Mouse (Mus musculus) MEL (cell line): Measurements from ENCODE around the gene Gria3. TPM values are rescaled to one million over a fixed set of nuclear protein-coding genes. Genes with fewer than 3 reads are reported as not detected.

Source experiments
- DNase-seq: peaks from one replicate; pipeline ENCODE4 v3.0.0; 2011; ENCODE audit warnings: low read depth, low spot score
- H3K27ac ChIP-seq: 2 replicates; pipeline ENCODE4 v1.5.1; 2012; ENCODE audit warnings: low read depth, mild to moderate bottlenecking, control low read depth, low read length, moderate library complexity; ENCODE audit not compliant: control insufficient read depth
- H3K27me3 ChIP-seq, 2 experiments: fragments of 150-350 bp in 1 of 2; sonication (generic) in 1 of 2; 2 replicates each; pipeline ENCODE4 v1.6.1; 2012; ENCODE audit warnings: low read length in 2 of 2, mild to moderate bottlenecking in 2 of 2, improper control_type of control experiment in 1 of 2, moderate library complexity in 1 of 2; ENCODE audit not compliant: insufficient read depth in 2 of 2, control insufficient read depth in 1 of 2
- H3K36me3 ChIP-seq, 2 experiments: 2 replicates each; pipeline ENCODE4 v1.6.1; 2012 to 2014; ENCODE audit warnings: low read length in 2 of 2, improper control_type of control experiment in 1 of 2, inconsistent platforms in 1 of 2, mild to moderate bottlenecking in 1 of 2; ENCODE audit not compliant: insufficient read depth in 2 of 2, control insufficient read depth in 1 of 2
- H3K4me1 ChIP-seq, 2 experiments: fragments of 150-350 bp in 1 of 2; sonication (generic) in 1 of 2; 2 replicates each; pipeline ENCODE4 v1.6.1; 2012; ENCODE audit warnings: low read length in 2 of 2, improper control_type of control experiment in 1 of 2, mild to moderate bottlenecking in 1 of 2; ENCODE audit not compliant: insufficient read depth in 2 of 2, control insufficient read depth in 1 of 2
- H3K4me3 ChIP-seq, 2 experiments: fragments of 150-350 bp in 1 of 2; sonication (generic) in 1 of 2; 2 replicates each; pipeline ENCODE4 v1.5.1; 2012; ENCODE audit warnings: low read depth in 2 of 2, low read length in 2 of 2, mild to moderate bottlenecking in 2 of 2, moderate library complexity in 2 of 2, control low read depth in 1 of 2, improper control_type of control experiment in 1 of 2; ENCODE audit not compliant: control insufficient read depth in 1 of 2, insufficient read depth in 1 of 2
- H3K79me2 ChIP-seq: 2 replicates; pipeline ENCODE4 v1.6.1; 2012; ENCODE audit warnings: mild to moderate bottlenecking, low read length, moderate library complexity; ENCODE audit not compliant: control insufficient read depth, poor library complexity, insufficient read depth
- H3K9ac ChIP-seq: 2 replicates; pipeline ENCODE4 v1.6.1; 2012; ENCODE audit warnings: low read depth, mild to moderate bottlenecking, control low read depth, low read length, moderate library complexity; ENCODE audit not compliant: control insufficient read depth, poor library complexity, severe bottlenecking
- H3K9me3 ChIP-seq: fragments of 150-350 bp; sonication (generic); replicated peaks from 2 replicates; pipeline ENCODE4 v1.6.1; 2012; ENCODE audit warnings: mild to moderate bottlenecking, low read length, improper control_type of control experiment, moderate library complexity; ENCODE audit not compliant: insufficient read depth
- BHLHE40 ChIP-seq: IDR thresholded peaks from 2 replicates; pipeline ENCODE4 v1.6.1; 2012; ENCODE audit warnings: low read depth, mild to moderate bottlenecking, inconsistent platforms, low read length, improper control_type of control experiment, borderline replicate concordance
- CHD1 ChIP-seq: IDR thresholded peaks from 2 replicates; pipeline ENCODE4 v1.6.1; 2012; ENCODE audit warnings: low read depth, mild to moderate bottlenecking, inconsistent platforms, low read length, improper control_type of control experiment
- CHD2 ChIP-seq: IDR thresholded peaks from 2 replicates; pipeline ENCODE4 v1.6.1; 2011; ENCODE audit warnings: low read length, improper control_type of control experiment
- CTCF ChIP-seq, 3 experiments: IDR thresholded peaks in 2 of 3; conservative IDR thresholded peaks in 1 of 3; 2 replicates each; pipeline ENCODE4 v1.5.1; 2011 to 2012; ENCODE audit warnings: low read length in 3 of 3, low read depth in 2 of 3, mild to moderate bottlenecking in 2 of 3, improper control_type of control experiment in 1 of 3, inconsistent platforms in 1 of 3, mixed read lengths in 1 of 3, moderate library complexity in 1 of 3; ENCODE audit not compliant: control insufficient read depth in 1 of 3, insufficient read depth in 1 of 3, poor library complexity in 1 of 3, severe bottlenecking in 1 of 3
- ELF1 ChIP-seq: IDR thresholded peaks from 2 replicates; pipeline ENCODE4 v1.6.1; 2014; ENCODE audit warnings: low read depth, mild to moderate bottlenecking, inconsistent platforms, low read length, improper control_type of control experiment, moderate library complexity
- EP300 ChIP-seq, 2 experiments: IDR thresholded peaks; 2 replicates each; pipeline ENCODE4 v1.6.1; 2011; ENCODE audit warnings: improper control_type of control experiment in 2 of 2, low read length in 2 of 2, low read depth in 1 of 2, mild to moderate bottlenecking in 1 of 2
- ETS1 ChIP-seq: IDR thresholded peaks from 2 replicates; pipeline ENCODE4 v1.6.1; 2012; ENCODE audit warnings: low read depth, mild to moderate bottlenecking, inconsistent platforms, low read length, improper control_type of control experiment, moderate library complexity
- GABPA ChIP-seq: IDR thresholded peaks from 2 replicates; pipeline ENCODE4 v1.6.1; 2012; ENCODE audit warnings: low read depth, mild to moderate bottlenecking, inconsistent platforms, low read length, improper control_type of control experiment, moderate library complexity
- HCFC1 ChIP-seq: IDR thresholded peaks from 2 replicates; pipeline ENCODE4 v1.6.1; 2012; ENCODE audit warnings: low read depth, mild to moderate bottlenecking, inconsistent platforms, low read length, improper control_type of control experiment, moderate library complexity
- JUND ChIP-seq: IDR thresholded peaks from 2 replicates; pipeline ENCODE4 v1.6.1; 2011; ENCODE audit warnings: low read depth, mild to moderate bottlenecking, improper control_type of control experiment, low read length
- MAFK ChIP-seq: IDR thresholded peaks from 2 replicates; pipeline ENCODE4 v1.6.1; 2011; ENCODE audit warnings: low read depth, mild to moderate bottlenecking, low read length, improper control_type of control experiment, borderline replicate concordance
- MAX ChIP-seq: IDR thresholded peaks from 2 replicates; pipeline ENCODE4 v1.6.1; 2011; ENCODE audit warnings: low read length, improper control_type of control experiment
- MAZ ChIP-seq: IDR thresholded peaks from 2 replicates; pipeline ENCODE4 v1.6.1; 2012; ENCODE audit warnings: low read depth, mild to moderate bottlenecking, inconsistent platforms, low read length, improper control_type of control experiment
- MYB ChIP-seq: IDR thresholded peaks from 2 replicates; pipeline ENCODE4 v1.6.1; 2011; ENCODE audit warnings: mild to moderate bottlenecking, low read depth, low read length, improper control_type of control experiment
- RCOR1 ChIP-seq: IDR thresholded peaks from 2 replicates; pipeline ENCODE4 v1.6.1; 2012; ENCODE audit warnings: low read depth, mild to moderate bottlenecking, inconsistent platforms, low read length, improper control_type of control experiment
- SIN3A ChIP-seq: IDR thresholded peaks from 2 replicates; pipeline ENCODE4 v1.6.1; 2012; ENCODE audit warnings: low read length, improper control_type of control experiment, inconsistent platforms
- SMC3 ChIP-seq: IDR thresholded peaks from 2 replicates; pipeline ENCODE4 v1.6.1; 2011; ENCODE audit warnings: low read depth, low read length, improper control_type of control experiment
- USF1 ChIP-seq: IDR thresholded peaks from 2 replicates; pipeline ENCODE4 v1.6.1; 2014; ENCODE audit warnings: low read depth, mild to moderate bottlenecking, inconsistent platforms, low read length, improper control_type of control experiment, moderate library complexity
- USF2 ChIP-seq, 2 experiments: IDR thresholded peaks; 2 replicates each; pipeline ENCODE4 v1.6.1; 2011 to 2012; ENCODE audit warnings: improper control_type of control experiment in 2 of 2, low read length in 2 of 2, borderline replicate concordance in 1 of 2, inconsistent platforms in 1 of 2, low read depth in 1 of 2, mild to moderate bottlenecking in 1 of 2; ENCODE audit not compliant: insufficient read depth in 1 of 2
- ZKSCAN1 ChIP-seq: IDR thresholded peaks from 2 replicates; pipeline ENCODE4 v1.6.1; 2012; ENCODE audit warnings: low read depth, mild to moderate bottlenecking, inconsistent platforms, low read length, improper control_type of control experiment, moderate library complexity
- ZMIZ1 ChIP-seq: IDR thresholded peaks from 2 replicates; pipeline ENCODE4 v1.6.1; 2012; ENCODE audit warnings: low read depth, mild to moderate bottlenecking, inconsistent platforms, low read length, improper control_type of control experiment, moderate library complexity
- ZNF384 ChIP-seq: IDR thresholded peaks from 2 replicates; pipeline ENCODE4 v1.6.1; 2012; ENCODE audit warnings: low read depth, mild to moderate bottlenecking, inconsistent platforms, low read length, improper control_type of control experiment
- polyA plus RNA-seq, 2 experiments: library from polyadenylated mRNA; stranded (reverse) in 1 of 2; unstranded in 1 of 2; fragments of >175 nt in 1 of 2; fragments of >200 nt in 1 of 2; gene quantifications; 2 replicates each; pipeline versions ENCODE4 v1.2.1 to v1.2.4; 2012; ENCODE audit warnings: low replicate concordance in 2 of 2, low read depth in 1 of 2; ENCODE audit not compliant: insufficient read length in 2 of 2, insufficient read depth in 1 of 2, missing spikeins in 1 of 2
- total RNA-seq: library from RNA; depleted of rRNA; stranded (reverse); fragments of 300-350 nt; gene quantifications from 2 replicates; pipeline ENCODE4 v1.2.3, GENCODE M21; 2012

The Gria3 gene
- total and polyA plus RNA-seq, 3 experiments: not detected

GRCm38 (mm10) chrX:41507959-41508358 is 107.3 kb downstream of the Gria3 start:
- Histone ChIP-seq H3K27me3 (no peaks in the 10 kb centered on the region), H3K9ac (no peak overlapping the region), H3K27ac (no peak overlapping the region), H3K79me2 (no peaks in the 10 kb centered on the region), H3K4me3 (no peak overlapping the region), H3K9me3 (no peaks in the 10 kb centered on the region), H3K4me1 (no peaks in the 10 kb centered on the region), H3K36me3 (no peaks in the 10 kb centered on the region)
- DNase-seq: no peak
- TF ChIP-seq SMC3: no peak
- TF ChIP-seq BHLHE40: no peak
- TF ChIP-seq ZMIZ1: no peak
- TF ChIP-seq ZKSCAN1: no peak
- TF ChIP-seq HCFC1: no peak
- no peak for TF ChIP-seq MAFK
- no peak for TF ChIP-seq CHD1
- TF ChIP-seq MAZ: no peak
- no peak for TF ChIP-seq CHD2
- TF ChIP-seq CTCF (IDR thresholded peaks at IDR 0.05 in 2 of 3, conservative IDR thresholded peaks at IDR 0.05 in 1 of 3; ENCODE audit: control insufficient read depth in 1 of 3, insufficient read depth in 1 of 3, low read depth in 2 of 3, low read length in 3 of 3, poor library complexity in 1 of 3, severe bottlenecking in 1 of 3): no peak
- TF ChIP-seq EP300 (IDR thresholded peaks at IDR 0.05; ENCODE audit: low read depth in 1 of 2, low read length in 2 of 2): no peak
- TF ChIP-seq GABPA: no peak

- Histone ChIP-seq H3K79me2 (no peaks in the 10 kb centered on the region), H3K4me1 (no peaks in the 10 kb centered on the region), H3K27me3 (no peaks in the 10 kb centered on the region), H3K9me3 (no peaks in the 10 kb centered on the region), H3K36me3 (no peaks in the 10 kb centered on the region), H3K27ac (no peak overlapping the region), H3K9ac (no peak overlapping the region), H3K4me3 (no peak overlapping the region)
- TF ChIP-seq USF1 (no peak), ZNF384 (no peak), ETS1 (no peak), MAFK (no peak), MAX (no peak), HCFC1 (no peak), MAZ (no peak), CTCF (IDR thresholded peaks at IDR 0.05 in 2 of 3, conservative IDR thresholded peaks at IDR 0.05 in 1 of 3; ENCODE audit: control insufficient read depth in 1 of 3, insufficient read depth in 1 of 3, low read depth in 2 of 3, low read length in 3 of 3, poor library complexity in 1 of 3, severe bottlenecking in 1 of 3) (no peak), SIN3A (no peak), ELF1 (no peak), ZKSCAN1 (no peak), MYB (no peak), RCOR1 (no peak), USF2 (IDR thresholded peaks at IDR 0.05; ENCODE audit: borderline replicate concordance in 1 of 2, insufficient read depth in 1 of 2, low read depth in 1 of 2, low read length in 2 of 2) (no peak), JUND (no peak)
- DNase-seq: no peak
These were observed 114.3 kb downstream of the Gria3 start for GRCm38 (mm10) chrX:41514982-41515381.
